Mouse (Mus musculus): ENCODE data around the gene Xcl1.

Gene Xcl1

DNA sequence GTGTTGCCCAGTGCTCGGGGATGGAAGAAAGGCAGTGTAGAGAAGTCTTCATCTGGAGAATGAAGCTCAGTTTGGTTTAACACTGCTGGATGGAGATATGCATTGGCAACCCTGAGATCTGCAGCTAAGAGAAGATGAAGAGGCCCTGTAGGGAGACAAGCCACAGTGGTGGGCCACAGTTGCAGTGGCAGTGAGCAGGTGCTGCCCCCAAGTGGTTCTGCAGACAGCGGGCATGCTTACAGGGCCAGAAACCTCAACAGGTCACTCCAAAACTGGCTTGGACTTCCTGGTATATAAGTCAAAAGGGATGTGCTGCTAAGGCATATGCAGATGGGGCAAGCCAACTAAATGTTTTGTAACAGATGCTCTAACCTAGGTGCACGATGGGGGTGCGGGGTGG lies 30.3 kb downstream of the Xcl1 start:
- DNase-seq (ENCODE audit: low read depth, low spot score): no peak

GRCm38 (mm10) chr1:164900696-164901095 lies 34.6 kb downstream of the Xcl1 start:
- no peak for DNase-seq (ENCODE audit: low read depth, low spot score)

GRCm38 (mm10) chr1:164900226-164900625 lies 35.1 kb downstream of the Xcl1 start:
- DNase-seq (ENCODE audit: low read depth, low spot score): no peak

GRCm38 (mm10) chr1:164899506-164899905 lies 35.8 kb downstream of the Xcl1 start:
- no peak for DNase-seq (ENCODE audit: low read depth, low spot score)

GRCm38 (mm10) chr1:164898846-164899351 lies 36.4 kb downstream of the Xcl1 start:
- no peak for DNase-seq (ENCODE audit: low read depth, low spot score)

- no peak for DNase-seq (ENCODE audit: low read depth, low spot score)
Observed at GRCm38 (mm10) chr1:164897163-164897817, 38.0 kb downstream of the Xcl1 start.

DNA sequence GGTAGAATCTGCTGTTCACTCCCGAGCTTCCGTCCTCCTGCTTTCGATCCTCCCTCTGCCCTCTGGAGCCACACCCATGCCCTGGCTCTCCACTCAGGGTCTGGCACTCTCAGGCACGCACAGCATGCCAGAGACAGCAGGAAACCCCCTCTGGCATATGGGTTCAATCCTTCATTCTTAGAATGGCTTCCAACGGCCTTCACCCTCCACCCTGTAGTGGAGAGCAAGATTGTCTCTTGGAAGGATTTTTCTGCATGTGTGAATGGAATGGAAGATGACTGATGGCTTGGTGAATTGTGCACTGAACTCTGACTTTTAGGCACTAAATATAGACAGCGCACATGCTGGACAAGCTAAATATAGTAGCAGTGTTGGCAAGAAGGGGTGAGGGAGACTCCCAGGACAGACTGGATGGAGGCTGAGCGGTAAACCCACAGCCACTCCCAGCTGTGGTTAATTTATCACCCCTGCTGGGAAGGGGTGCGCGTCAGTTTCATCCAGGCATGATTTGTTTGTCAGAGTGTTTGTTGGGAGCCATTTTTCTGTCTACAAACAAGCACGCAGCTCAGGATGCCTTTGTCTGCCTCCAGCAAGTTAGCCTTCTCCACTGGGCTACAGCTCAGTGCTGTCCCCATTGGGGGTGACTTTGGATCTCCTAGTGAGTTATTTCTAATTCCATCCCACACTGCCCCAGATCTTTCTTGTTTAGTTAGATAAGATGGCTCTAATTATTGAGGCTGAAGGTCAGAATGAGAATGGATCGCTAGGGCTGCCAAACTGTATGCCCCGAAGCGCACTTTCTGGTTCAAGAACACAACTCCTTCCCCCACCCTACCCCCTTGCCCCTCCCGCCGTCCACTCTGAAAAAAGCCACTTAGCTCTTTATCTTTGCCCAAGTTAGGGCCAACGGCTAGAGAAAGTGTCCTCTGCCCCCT lies 38.8 kb downstream of the Xcl1 start:
- DNase-seq (ENCODE audit: low read depth, low spot score): no peak

GRCm38 (mm10) chr1:164895806-164896205 lies 39.5 kb downstream of the Xcl1 start:
- DNase-seq (ENCODE audit: low read depth, low spot score): no peak

GRCm38 (mm10) chr1:164890366-164890765 lies 45.0 kb downstream of the Xcl1 start:
- DNase-seq (ENCODE audit: low read depth, low spot score): no peak

GRCm38 (mm10) chr1:164888563-164888962 lies 46.8 kb downstream of the Xcl1 start:
- no peak for DNase-seq (ENCODE audit: low read depth, low spot score)

DNA sequence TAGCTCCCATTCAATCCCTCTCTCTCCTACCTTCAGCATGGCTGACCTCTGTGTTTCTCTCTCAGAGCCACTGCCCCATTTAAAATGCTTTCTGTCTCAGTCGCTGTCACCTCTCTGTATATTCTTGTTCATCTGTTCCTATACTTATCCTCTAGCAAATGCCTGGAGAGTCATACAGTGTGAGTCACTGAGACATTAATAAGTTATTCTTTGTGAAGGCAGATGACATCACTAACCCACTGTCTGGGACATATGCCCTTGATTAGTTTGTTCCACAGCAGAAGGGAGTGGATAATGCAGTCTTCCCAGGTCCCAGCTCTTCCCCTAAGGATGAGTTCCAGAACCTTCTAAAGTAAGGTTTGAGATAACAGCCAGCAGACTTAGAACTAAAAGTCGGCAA lies 47.6 kb downstream of the Xcl1 start:
- no peak for DNase-seq (ENCODE audit: low read depth, low spot score)

- DNase-seq (ENCODE audit: low read depth, low spot score): no peak
Observed at GRCm38 (mm10) chr1:164881891-164882290, 53.4 kb downstream of the Xcl1 start.
